Mouse (Mus musculus): ENCODE data around the gene Pln. TPM values are rescaled to one million over a fixed set of nuclear protein-coding genes. Genes with fewer than 3 reads are reported as not detected.

Gene Pln
- 0.30 TPM in 1 of 2 replicates, not detected in the other for total RNA-seq (2021)
- long read RNA-seq, experiment 1 = 0 reads
- long read RNA-seq, experiment 2 = 0 reads

DNA sequence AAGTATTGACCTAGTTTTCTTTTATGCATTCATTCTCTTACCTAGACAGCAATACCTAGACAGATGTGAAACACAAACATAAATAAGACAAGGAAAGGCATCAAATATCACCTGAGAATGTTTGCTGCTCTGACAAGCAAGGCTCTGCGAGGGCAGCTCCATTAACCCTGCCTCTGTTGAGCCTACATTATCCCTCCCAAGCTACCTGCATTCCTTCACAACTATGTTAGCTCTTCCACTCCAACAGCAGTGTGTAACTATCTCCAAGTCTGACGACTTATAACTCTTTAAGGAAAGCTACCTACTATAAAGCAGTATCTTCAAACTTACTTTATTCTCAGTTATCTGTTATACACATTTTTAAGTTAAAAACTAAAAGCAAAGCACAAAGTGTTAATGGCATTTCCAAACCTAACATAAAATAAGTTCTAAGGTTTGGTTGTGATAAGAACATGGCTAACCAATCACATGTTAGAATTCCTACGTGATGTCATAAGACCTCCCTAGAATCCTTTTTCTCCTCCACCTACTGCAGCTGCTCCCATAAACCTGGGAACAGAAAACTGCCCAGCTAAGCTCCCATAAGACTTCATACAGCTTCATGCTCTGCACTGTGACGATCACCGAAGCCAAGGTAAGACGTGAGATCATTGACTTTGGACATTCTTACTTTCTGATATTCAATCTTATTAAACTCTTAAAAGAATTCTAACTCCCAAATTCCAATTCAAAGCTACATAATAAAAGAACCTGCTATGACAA, at the start of gene Pln:
Gene Pln (plus strand): TSS at position 506 of the 762 bp plus-strand sequence.
- no peak for DNase-seq

DNA sequence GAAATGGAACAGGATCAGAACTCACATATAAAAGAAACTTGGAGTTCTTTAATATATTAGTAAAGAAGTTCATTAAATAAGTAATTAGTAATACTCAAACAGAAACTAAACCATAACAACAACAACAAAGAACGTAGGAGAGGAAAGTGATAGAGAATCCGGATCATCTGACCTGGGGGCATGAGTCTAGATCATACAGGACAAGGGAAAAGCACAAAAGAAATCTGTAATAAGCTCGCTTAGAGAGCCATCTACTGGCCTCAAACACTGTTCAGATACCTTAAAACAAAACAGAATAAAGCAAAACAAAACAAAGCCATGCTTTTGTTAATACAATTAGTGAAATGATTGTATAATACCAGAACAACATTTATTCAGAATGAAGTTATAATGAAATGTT, 31.6 kb upstream of the Pln start:
- no peak for DNase-seq

DNA sequence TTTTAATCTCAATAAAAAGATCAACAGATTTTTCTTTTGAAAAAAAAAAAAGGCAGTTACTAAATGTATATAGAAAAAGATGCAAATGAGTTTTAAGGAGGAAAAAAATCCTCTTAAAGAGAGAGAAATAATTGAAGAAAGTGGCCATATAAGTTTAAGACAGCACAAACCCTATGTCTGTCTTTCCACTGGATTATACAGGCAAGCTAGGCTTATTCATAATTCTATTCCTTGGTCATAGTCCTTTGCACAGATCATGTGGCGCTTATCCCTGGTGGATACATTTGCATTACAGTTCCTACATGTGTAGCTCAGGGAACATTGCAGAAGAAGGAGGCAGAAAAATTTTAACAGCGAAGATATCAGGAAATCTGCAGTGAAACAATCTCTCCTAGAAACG, 30.8 kb upstream of the Pln start:
- DNase-seq = no peak

DNA sequence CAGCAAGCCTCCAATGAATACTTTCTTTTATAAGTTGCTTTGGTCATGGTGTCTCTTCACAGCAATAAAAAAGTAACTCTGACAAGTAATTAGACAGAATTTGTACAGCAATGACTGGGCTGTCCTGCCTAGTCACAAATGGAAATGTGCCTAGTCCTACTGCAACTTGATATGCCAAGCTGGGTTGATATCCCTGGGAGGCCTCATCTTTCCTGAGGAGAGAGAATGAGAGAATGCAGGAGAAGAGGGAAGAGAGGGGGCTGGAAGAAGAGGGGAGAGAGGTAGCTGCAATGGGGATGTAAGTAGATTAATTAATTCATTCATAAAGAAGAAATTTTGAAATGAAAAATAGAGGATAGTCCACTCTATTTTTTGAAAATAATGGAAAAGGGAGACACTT, 14.1 kb upstream of the Pln start:
- DNase-seq = no peak

DNA sequence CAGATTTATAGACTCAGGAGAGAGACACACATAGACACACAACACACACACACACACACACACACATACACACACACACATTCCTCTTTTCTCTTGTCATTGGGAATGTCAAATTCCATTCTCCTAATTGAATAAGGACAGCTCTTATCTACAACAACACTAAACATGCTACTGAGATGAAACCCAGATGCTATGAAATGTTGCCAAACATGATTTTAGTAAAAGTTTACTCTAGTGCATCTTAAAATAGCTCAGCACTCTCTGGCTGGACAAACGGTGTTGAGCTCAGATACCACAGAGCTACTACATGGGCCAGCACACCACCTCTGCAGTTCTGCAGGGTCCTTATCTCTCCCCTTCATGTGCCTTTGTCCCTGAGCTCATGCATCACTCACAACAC, 12.8 kb upstream of the Pln start:
- no peak for DNase-seq

DNA sequence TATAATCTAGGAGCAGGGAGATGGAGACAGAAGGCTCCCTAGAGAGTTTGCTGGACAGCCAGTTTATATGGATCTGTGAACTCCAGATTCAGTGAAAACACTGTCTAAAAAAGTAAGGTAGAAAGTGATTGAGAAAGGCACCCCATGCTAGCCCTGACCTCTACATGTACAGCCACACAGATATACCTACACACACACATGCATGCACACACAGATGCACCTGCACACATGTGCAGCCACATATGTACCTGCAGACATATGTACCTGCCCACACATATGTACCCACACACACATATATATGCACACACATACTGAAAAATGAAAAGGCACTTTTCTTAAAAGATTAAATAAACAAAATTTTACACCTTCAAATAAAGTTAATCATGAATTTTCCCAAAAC, 11.1 kb upstream of the Pln start:
- DNase-seq = no peak

DNA sequence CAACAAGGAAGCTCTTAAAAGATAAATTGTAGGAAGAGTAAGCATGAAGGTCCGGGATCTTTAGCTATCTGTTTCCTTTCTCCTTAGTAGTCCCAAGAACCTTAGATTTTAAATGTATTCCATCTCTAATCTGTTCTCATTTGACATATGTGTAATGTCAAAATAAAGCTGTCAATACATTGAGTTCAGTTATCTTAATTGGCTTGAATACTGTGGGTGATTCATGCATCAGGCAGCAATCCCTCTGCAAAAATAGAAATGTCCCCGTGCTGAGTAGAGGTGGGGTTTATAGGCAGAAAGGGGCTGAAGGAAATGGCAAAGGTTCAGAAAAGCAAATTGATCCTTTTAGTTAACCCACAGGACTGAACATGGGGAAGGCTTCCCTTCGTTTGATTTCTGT, 8.2 kb upstream of the Pln start:
- no peak for DNase-seq

DNA sequence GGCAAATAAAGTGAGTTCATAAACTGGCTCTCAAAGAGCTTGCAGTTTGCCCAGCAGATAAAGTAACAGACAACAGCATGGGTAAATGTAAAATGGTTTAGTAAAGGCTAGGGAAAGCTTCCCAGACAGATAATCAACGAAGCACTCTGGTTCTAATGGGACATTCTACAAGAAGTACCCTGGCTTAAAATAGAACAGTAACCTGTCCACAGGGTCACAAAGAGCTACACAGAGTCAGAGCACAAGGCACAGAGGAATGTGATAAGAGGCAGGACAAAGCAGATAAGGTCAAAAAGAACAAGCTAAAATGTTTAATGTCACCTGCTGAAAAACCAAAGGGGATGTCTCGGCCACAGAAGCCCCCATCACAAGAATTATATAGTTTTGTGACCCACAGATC, 4.7 kb upstream of the Pln start:
- DNase-seq = no peak

DNA sequence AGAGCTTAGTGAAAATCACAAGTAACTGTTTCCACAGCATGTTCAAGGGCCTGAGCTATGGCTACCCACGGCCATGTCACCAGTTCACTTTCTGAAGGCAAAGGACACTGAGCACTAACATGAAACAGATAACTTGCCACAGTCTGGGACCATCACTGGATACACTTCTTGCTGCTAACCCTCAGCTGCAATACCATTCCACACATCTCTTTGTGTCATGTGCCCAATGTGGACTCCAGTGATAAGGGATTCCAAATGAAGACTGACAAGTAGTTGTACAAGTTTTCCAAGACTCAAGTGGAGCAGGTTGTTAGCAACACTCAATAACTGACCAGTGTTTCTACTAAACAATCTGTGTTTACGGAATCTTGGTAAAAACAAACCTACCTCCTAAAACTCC, 2.2 kb upstream of the Pln start:
- no peak for DNase-seq

DNA sequence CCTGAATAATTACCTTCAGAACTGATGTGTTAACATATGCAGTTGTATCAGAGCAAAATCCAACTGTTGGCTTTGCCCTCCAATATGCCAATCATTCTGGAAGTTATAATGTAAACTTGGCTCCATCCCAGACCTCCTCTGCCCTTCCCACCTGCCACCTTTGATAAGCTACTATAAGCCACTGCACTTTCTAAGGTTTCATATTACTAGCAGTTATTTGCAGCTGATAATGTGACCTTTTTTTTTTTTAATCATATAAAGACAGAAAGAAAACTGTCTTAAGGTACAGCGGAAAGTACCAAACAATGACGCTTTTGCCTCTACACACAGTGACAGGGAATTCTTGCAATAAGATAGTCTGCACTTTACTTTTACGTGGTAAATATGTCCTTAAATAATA, 1.5 kb upstream of the Pln start:
- DNase-seq = no peak

DNA sequence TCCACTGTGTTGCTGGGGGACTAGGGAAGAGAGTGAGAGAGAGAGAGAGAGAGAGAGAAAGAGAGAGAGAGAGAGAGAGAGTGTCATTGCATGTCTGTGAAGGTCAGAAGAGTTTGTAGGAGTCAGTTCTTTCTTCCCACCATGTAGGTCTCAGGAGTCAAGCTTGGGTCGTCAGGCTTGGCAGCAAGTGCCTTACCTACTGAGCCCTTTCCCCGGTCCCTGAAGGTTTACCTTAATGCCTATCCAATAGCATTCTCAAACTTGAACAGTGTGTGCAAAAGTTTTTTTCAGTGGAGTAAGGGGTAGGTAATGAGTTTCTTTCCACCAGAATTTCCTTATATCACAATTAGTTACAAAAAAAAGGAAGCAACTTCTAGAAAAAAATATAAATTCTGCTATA, 1.6 kb downstream of the Pln start:
- DNase-seq = no peak

DNA sequence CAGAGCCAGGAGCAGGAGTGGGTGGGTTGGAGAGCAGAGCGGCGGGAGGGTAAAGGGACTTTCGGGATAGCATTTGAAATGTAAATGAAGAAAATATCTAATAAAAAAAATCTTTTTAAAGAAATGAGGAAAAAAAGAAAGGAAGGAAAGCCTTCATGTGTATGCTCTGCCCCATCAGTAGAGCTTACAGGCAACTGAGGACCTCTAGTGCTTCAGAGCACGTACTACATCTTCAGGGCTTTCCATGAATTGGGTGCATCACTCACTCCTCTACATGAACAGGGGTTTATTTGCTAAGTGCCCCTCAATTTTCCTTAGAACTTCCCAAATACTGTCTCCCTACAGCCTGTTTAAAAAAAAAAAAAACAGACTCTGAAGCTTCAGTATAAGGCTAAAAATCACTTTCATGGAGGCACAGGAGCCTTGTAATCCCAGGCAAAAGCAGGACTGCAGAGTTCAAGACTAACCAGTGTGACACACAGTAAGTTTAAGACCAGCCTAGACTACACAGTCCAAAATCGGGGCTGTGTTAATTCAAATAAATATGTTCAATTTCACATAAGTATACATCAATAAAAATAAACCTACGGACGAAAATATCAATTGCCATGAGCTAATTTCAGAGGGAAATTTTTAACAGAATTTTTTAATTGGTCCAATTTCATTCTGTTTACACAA, 4.0 kb downstream of the Pln start:
- peak; percentile 24 for DNase-seq

DNA sequence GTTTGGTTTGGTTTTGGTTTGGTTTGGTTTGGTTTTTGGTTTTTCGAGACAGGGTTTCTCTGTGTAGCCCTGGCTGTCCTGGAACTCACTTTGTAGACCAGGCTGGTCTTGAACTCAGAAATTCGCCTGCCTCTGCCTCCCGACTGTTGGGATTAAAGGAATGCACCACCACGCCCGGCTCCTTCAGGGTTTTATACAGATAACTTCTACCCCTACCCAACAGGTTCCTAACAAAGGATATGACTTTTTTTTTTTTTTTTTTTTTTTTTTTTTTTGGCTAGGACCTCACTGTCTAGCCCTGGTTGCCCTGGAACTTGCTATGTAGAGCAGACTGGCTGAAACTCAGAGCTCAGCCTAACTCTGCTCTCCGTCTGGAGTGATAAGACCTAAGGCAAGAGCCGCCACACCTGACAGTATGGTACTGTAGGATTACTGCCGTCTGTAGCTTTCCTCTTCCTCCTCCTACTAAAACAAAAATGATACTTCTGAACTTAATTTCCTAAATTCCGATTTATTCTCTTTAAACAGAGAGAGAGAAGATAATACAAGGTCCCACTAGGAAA, 4.8 kb downstream of the Pln start:
- no peak for DNase-seq

DNA sequence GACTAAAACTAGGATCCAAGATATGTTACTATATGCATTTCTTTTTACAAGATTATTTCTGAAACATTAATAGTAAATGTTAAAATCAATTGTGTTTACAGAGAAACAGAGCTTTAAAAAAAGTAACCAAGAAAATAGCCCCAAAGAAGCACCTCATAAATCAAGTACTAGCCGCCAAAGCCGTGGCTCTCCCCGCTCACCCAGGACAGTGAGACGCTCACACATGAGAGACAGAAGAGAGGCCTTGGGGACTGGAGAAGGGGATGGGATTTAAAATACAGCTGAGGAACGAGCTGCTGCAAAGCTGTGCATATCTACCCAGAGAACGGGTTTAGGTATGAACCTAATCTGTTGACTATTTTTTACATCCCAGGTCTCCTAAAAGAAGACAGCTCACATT, 5.9 kb downstream of the Pln start:
- no peak for DNase-seq

DNA sequence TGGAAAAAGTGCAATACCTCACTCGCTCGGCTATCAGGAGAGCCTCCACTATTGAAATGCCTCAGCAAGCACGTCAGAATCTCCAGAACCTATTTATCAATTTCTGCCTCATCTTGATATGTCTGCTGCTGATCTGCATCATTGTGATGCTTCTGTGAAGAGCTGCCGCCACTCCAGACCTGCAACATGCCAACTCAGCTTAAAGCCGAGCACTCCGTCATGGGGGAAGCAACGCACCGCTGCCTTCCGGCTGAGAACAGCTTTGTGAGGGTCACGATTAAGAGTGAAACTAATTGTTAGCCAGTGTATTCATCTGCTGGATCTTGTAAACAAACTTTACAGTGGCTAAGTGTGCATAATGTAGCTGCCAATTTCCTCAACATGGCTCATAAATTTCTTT, 6.4 kb downstream of the Pln start:
- DNase-seq = no peak

DNA sequence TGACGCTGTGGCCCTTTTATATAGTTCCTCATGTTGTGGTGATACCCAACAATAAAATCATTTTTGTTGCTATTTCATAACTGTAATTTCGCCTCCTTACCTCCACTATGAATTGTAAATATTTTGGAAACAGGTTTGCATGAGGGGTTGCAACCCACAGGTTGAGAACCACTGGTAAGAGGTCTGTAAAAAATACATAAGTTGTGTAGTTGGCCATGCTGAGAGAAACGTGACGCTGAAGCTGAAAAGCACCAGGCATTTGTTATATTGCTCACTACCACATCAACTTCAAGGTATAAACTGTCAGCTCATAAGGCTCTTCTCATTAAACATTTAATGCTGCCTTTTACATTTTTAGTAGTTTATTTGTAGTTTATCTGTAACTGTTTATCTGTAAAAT, 8.0 kb downstream of the Pln start:
- no peak for DNase-seq

DNA sequence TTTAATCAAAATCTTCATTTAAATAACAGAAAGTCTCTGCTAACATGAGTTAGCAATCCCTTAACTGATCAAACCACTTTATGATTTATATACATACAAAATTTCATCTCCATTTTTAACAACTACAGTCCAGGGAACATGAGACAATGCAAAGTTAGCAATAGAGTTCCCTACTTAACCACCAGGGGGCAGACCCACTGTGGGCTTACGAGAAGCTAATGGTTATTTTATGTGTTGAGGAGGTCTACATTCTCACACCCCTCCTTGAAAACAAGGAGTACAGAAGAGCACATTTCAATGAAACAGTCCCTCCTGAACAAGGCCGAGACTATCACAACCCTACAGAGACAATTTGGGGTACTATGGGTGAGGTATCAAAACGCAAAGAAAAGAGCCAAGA, 9.0 kb downstream of the Pln start:
- peak; percentile 62 for DNase-seq

DNA sequence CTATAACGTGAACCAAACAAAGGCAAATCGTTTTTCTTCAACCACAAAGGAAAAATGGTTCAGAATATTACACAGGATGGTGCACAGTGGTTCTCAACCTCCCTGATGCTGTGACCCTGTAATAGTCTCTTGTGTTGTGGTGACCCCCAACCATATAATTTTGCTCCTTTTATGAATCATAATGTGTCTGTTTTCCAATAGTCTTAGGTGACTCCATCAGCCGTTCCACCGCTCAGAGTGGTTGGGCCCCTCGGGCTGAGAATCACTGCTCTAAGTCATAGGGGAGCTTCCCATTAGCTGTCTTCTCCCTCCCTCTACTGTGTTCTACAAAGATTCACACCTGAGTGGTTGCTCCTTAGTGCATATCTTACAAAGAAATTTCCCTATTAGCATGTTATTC, 9.4 kb downstream of the Pln start:
- no peak for DNase-seq

DNA sequence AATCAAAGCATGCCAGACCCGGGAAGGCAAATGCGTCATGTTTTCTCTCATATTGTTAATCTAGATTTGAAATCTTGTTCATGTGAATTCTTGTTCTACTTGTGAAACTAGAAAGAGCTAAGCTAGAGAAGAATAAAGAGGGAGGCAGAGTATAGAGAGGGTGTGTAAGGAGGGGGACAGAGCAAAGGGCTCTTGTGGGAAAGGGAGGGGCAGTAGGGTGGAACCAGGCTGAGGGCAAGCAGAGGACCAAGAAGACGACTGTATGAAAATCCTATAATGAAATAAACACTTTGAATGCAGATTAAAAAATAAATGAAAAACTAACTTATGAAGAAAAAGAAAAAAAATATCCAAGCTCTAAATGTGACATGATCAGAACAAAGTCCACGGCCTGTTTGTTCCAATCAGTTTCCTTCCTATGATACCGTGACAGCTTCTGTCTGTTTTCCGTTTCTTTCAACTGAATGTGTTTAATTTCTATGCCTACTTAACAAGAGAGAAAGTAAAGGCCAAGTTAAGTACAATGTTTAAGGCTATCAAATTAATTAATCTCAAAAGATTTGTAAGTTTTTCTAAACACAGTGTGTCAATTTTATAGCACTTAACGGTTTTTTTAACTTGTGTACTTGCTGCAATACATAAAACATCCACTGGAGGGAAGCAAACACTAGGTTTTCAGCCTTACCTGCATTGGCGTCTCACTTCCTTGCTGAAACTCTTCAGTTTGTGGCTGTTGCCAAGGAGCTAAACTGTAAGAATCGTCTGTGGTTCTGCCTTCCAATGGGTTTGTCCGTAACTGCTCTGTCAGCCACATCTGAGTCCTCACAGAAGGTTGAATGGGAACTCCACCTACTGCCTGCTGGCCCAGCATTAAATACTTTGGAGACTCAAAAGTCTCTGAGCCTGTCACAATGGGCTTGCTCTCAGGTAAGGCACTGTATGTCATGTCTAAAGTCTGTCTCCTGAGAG, 10.6 kb downstream of the Pln start:
- peak; percentile 59 for DNase-seq

DNA sequence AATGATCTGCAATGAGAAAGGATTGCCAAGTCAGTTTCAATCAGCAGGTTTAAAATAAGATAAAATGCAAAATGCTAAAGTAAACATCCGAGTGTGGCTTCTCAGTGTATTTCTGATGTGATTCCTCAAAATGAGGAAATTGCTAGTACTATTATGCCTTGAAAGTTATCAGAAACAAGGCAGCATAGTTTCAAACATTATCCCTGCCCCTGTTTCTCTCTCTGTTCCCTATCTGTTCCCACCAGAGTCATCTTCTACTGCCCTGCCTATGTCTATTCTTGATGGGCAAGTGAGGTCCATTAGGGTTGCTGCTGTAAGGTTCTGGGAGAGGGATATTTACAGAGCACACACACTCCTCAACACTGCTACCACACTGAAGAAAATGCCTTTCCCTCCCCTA, 11.8 kb downstream of the Pln start:
- DNase-seq = no peak

DNA sequence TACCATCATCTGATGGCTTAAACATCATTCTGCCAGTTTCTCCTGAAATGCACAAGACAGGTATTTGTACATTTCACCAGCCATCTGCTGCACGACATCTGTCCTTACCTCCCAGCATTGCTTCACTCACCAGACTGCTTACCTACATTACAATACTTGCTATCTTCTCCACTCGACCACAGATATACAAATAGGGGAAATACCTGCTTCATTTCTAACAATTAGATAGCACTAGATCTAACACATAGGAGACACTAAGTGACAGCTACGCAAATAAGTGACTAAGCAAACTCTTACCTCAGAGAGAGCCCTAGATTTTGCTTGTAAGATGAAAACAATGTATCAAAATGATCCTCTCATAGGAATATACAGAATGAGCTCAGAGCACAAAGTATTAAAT, 16.2 kb downstream of the Pln start:
- no peak for DNase-seq

DNA sequence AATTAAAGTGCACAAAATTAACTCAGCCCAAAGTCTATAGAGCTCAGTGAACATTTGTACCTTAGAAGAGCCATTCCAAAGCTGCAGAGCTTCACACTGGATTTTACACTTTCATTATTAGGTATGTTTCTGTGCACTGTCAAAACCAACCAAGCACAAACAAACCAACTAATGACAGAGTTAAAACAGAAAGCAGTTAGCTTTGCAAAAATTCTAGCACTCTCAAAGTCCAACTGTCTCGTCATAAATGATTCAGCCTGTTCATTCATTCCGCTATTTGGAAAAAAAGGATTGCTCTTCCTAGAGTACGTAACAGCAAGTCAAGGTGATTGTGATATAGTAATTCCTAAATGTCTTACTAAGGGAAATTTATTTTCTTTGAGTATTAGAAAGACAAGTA, 21.5 kb downstream of the Pln start:
- DNase-seq = no peak

DNA sequence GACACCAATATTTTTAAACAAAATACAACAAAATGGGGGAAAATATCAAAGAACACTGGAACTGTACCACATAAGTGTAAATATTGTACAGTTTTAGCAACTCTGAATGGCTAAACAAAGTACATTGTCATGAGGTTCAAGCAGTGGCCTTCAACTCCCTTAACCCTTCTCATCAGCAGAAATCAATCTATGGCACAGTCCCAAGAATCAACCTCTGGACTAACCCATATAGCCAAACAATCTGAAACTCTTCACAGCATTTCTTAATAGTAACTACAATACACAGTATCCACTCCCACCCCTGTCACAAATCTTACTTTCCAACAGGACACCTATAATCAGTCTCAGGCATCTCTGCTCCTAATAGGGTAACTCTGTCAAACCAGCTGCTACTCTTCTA, 26.8 kb downstream of the Pln start:
- no peak for DNase-seq
